Mouse (Mus musculus): ENCODE results near the gene Dgkb. TPM values are rescaled to one million over a fixed set of nuclear protein-coding genes. Genes with fewer than 3 reads are reported as not detected.

The Dgkb gene
- total RNA-seq, 2 experiments from 2014 or later: 122 to 155 TPM

GRCm38 (mm10) chr12:37985352-37985751 is 167.8 kb downstream of the Dgkb start:
- intact Hi-C loops (cut with DNase I): no loop called here
- DNase-seq (ENCODE audit: low spot score in 2 of 2): no peak

GRCm38 (mm10) chr12:37988066-37988591 is 170.6 kb downstream of the Dgkb start:
- peak in 1 of 2 experiments; percentile 28 for DNase-seq (ENCODE audit: low spot score in 2 of 2)
- intact Hi-C loops (cut with DNase I): no loop called here

- no peak for DNase-seq (ENCODE audit: low spot score in 2 of 2)
- intact Hi-C loops (cut with DNase I): no loop called here
These were observed 175.7 kb downstream of the Dgkb start for GRCm38 (mm10) chr12:37993221-37993620.

GRCm38 (mm10) chr12:37996417-37996946 is 179.0 kb downstream of the Dgkb start:
- no peak for DNase-seq (ENCODE audit: low spot score in 2 of 2)
- intact Hi-C loops (cut with DNase I): no loop called here

GRCm38 (mm10) chr12:38017674-38018073 is 200.1 kb downstream of the Dgkb start:
- DNase-seq (ENCODE audit: low spot score in 2 of 2): no peak
- intact Hi-C loops (cut with DNase I): no loop called here

- intact Hi-C loops (cut with DNase I): no loop called here
- DNase-seq (ENCODE audit: low spot score in 2 of 2): no peak
These were observed 229.7 kb downstream of the Dgkb start for GRCm38 (mm10) chr12:38047256-38047655.

GRCm38 (mm10) chr12:38088224-38088623 is 270.7 kb downstream of the Dgkb start:
- DNase-seq (ENCODE audit: low spot score in 2 of 2): no peak
- intact Hi-C loops (cut with DNase I): no loop called here

- intact Hi-C loops (cut with DNase I): no loop called here
- DNase-seq (ENCODE audit: low spot score in 2 of 2): no peak
These were observed 294.4 kb downstream of the Dgkb start for GRCm38 (mm10) chr12:38111928-38112327.

GRCm38 (mm10) chr12:38114990-38115615 is 297.6 kb downstream of the Dgkb start:
- peak; percentile 32 to 33 for DNase-seq (ENCODE audit: low spot score in 2 of 2)

GRCm38 (mm10) chr12:38123524-38123923 is 306.0 kb downstream of the Dgkb start:
- intact Hi-C loops (cut with DNase I): loop anchor here (5.0 kb wide), 1 partner anchor 241 kb away; no protein-coding TSS in a partner anchor
- peak in 1 of 2 experiments; percentile 28 for DNase-seq (ENCODE audit: low spot score in 2 of 2)

More at GRCm38 (mm10) chr12:38114990-38115615, 297.6 kb downstream of the Dgkb start:
- intact Hi-C loops (cut with DNase I): loop anchor here (5.0 kb wide), 2 partner anchors 343 to 483 kb away; no protein-coding TSS in a partner anchor

GRCm38 (mm10) chr12:38125297-38125696 is 307.8 kb downstream of the Dgkb start:
- intact Hi-C loops (cut with DNase I): no loop called here
- DNase-seq (ENCODE audit: low spot score in 2 of 2): no peak

GRCm38 (mm10) chr12:38130209-38130915 is 312.8 kb downstream of the Dgkb start:
- intact Hi-C loops (cut with DNase I): loop anchor here (2.0 to 10.0 kb wide), 2 partner anchors 654 to 1366 kb away; no protein-coding TSS in a partner anchor
- peak in 1 of 2 experiments; percentile 50 for DNase-seq (ENCODE audit: low spot score in 2 of 2)

- no peak for DNase-seq (ENCODE audit: low spot score in 2 of 2)
These were observed 318.9 kb downstream of the Dgkb start for GRCm38 (mm10) chr12:38136379-38136778.

GRCm38 (mm10) chr12:38140039-38140438 is 322.5 kb downstream of the Dgkb start:
- peak in 1 of 2 experiments; percentile 21 for DNase-seq (ENCODE audit: low spot score in 2 of 2)
- intact Hi-C loops (cut with DNase I): loop anchor here (1.0 kb wide), 1 partner anchor 1356 kb away; no protein-coding TSS in a partner anchor

More at GRCm38 (mm10) chr12:38136379-38136778, 318.9 kb downstream of the Dgkb start:
- intact Hi-C loops (cut with DNase I): loop anchor here (10.0 kb wide), 1 partner anchor 648 kb away; no protein-coding TSS in a partner anchor

- DNase-seq (ENCODE audit: low spot score in 2 of 2): no peak
- intact Hi-C loops (cut with DNase I): no loop called here
These were observed 415.1 kb downstream of the Dgkb start for GRCm38 (mm10) chr12:38232665-38233064.

GRCm38 (mm10) chr12:38268856-38269255 is 451.3 kb downstream of the Dgkb start:
- DNase-seq (ENCODE audit: low spot score in 2 of 2): peak in 1 of 2 experiments; percentile 26
- intact Hi-C loops (cut with DNase I): no loop called here

GRCm38 (mm10) chr12:38301497-38301896 is 484.0 kb downstream of the Dgkb start:
- DNase-seq (ENCODE audit: low spot score in 2 of 2): peak; percentile 23 to 83
- intact Hi-C loops (cut with DNase I): no loop called here

GRCm38 (mm10) chr12:38303841-38304240 is 486.3 kb downstream of the Dgkb start:
- intact Hi-C loops (cut with DNase I): no loop called here
- DNase-seq (ENCODE audit: low spot score in 2 of 2): peak in 1 of 2 experiments; percentile 13

GRCm38 (mm10) chr12:38304245-38304644 is 486.7 kb downstream of the Dgkb start:
- intact Hi-C loops (cut with DNase I): no loop called here
- no peak for DNase-seq (ENCODE audit: low spot score in 2 of 2)

- intact Hi-C loops (cut with DNase I): no loop called here
- no peak for DNase-seq (ENCODE audit: low spot score in 2 of 2)
These were observed 492.4 kb downstream of the Dgkb start for GRCm38 (mm10) chr12:38309885-38310284.

Measured in left cerebral cortex, postnatal 25 days (tissue).